Mouse (Mus musculus) stomach, embryonic 16.5 days (tissue): ENCODE results near the gene Wdr47. TPM values are rescaled to one million over a fixed set of nuclear protein-coding genes. Genes with fewer than 3 reads are reported as not detected.
"Not testable (repeated sequence)": the region's sequence is repeated elsewhere in the genome, so short reads cannot be mapped to it uniquely, and the experiment has no call there.

Experiments
- ATAC-seq: fragments of 200-750 bp; cut with Nextera tagmentation; 2 replicates; pipeline ENCODE4 v1.8.0; 2017; ENCODE audit warnings: moderate number of reproducible peaks, moderate TSS enrichment; ENCODE audit not compliant: insufficient read depth, low FRiP score
- H3K27ac ChIP-seq: fragments of 300-500 bp; sonication (generic); 2 replicates; pipeline ENCODE4 v1.5.1; 2014; ENCODE audit warnings: low read length
- H3K27me3 ChIP-seq: fragments of 300-500 bp; sonication (generic); 2 replicates; pipeline ENCODE4 v1.6.1; 2014; ENCODE audit warnings: low read length, control low read depth, mixed read lengths; ENCODE audit not compliant: control insufficient read depth, insufficient read depth
- H3K36me3 ChIP-seq: fragments of 300-500 bp; sonication (generic); 2 replicates; pipeline ENCODE4 v1.6.1; 2014; ENCODE audit warnings: low read length; ENCODE audit not compliant: control insufficient read depth, insufficient read depth
- H3K4me1 ChIP-seq: fragments of 300-500 bp; sonication (generic); 2 replicates; pipeline ENCODE4 v1.6.1; 2014; ENCODE audit warnings: low read length, control low read depth, mixed read lengths; ENCODE audit not compliant: control insufficient read depth, insufficient read depth
- H3K4me2 ChIP-seq: fragments of 300-500 bp; sonication (generic); 2 replicates; pipeline ENCODE4 v1.6.1; 2014; ENCODE audit warnings: low read depth, low read length, mixed read lengths
- H3K4me3 ChIP-seq: fragments of 300-500 bp; sonication (generic); replicated peaks from 2 replicates; pipeline ENCODE4 v1.5.1; 2014; ENCODE audit warnings: mild to moderate bottlenecking, low read length
- H3K9ac ChIP-seq: fragments of 300-500 bp; sonication (generic); 2 replicates; pipeline ENCODE4 v1.6.1; 2014; ENCODE audit warnings: low read length
- H3K9me3 ChIP-seq: fragments of 300-500 bp; sonication (generic); replicated peaks from 2 replicates; pipeline ENCODE4 v1.6.1; 2016; ENCODE audit warnings: low read length, control low read depth; ENCODE audit not compliant: control insufficient read depth
- WGBS: fragments of 180-500 bp; shearing (Covaris S2); extraction: QIAGEN DNeasy Blood & Tissue Kit; methylation state at CpG from one replicate; pipeline ENCODE4 v1.1.7; 2014; 5-methylcytosine and 5-hydroxymethylcytosine counted together
- polyA plus RNA-seq: library from polyadenylated mRNA; unstranded; fragments of >200 nt; fragmentation: Nextera tagmentation; extraction: Ambion mirVana; gene quantifications from 2 replicates; pipeline ENCODE4 v1.2.1, GENCODE M21; 2015

The Wdr47 gene
- polyA plus RNA-seq, 1 experiment from 2014 or later: 14.3 TPM

DNA sequence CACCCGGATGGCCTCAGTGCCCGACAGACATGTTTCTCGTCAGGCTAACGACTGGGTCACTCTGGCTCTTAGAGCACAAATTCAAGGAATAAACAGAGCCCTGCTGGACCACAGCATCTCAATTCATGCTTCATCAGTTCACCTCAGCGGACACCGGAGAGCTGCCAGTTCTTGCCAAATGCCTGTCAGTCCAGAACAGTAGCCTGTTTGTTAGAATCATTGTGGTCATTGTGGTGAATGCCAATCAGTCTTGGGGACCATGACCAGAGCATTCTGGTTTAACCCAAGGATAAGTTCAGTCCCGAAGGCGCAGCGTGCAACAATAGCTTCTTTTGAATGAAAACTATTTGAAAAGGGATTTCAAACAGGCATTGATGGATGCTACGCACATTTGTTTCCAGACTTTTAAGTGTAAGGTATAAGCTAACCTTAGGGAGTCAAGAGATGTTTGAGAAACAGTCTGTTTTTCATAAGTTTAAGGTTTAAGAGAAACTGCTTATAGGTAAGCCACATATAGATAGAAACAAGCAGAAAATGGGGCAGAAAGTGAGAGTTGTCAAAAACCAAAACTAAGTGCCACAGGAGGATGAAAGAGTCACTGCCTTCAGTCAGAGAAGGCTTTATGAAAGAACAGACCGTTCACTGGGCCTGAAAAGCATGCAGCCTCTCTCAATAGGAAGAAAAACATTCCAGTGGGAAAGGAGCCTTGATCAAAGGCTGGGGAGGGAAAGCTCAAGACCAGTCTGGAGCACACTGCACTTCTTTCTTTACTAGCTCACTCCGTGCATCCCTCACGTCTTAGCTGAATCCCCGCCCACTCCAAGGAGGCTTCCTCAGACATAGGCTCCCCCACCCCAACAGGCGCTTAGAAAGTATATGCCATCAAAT, 22.8 kb upstream of the Wdr47 start:
- ATAC-seq: no peak
- 49% methylated on average over 15 of the region's 15 CpGs for WGBS
- Histone ChIP-seq H3K4me2 (no peak overlapping the region), H3K27ac (no peak overlapping the region), H3K27me3 (no peaks in the 10 kb centered on the region), H3K4me1 (peaks cover 6% of the 10 kb centered on the region; the same call in 1 of the 2 replicates), H3K9me3 (no peaks in the 10 kb centered on the region), H3K9ac (no peak overlapping the region), H3K36me3 (no peaks in the 10 kb centered on the region), H3K4me3 (no peak overlapping the region)

DNA sequence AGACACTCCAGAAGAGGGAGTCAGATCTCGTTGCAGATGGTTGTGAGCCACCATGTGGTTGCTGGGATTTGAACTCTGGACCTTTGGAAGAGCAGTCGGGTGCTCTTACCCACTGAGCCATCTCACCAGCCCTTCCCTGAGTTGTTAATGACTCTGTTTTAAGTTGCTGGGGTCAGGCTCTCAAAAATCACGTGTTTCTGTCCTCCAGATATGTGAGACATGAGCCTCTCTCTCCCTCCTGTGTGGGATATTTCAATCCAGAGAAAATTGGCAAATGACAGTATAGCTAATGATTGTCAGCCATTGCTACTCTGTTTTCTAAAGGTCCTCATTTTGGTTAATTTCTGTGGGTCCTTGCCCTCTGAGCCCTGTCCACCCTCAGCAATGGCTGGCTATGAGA, 21.4 kb upstream of the Wdr47 start:
- H3K4me2 ChIP-seq, ATAC-seq: not testable (repeated sequence)
- 53% methylated on average over 2 of the region's 3 CpGs for WGBS

DNA sequence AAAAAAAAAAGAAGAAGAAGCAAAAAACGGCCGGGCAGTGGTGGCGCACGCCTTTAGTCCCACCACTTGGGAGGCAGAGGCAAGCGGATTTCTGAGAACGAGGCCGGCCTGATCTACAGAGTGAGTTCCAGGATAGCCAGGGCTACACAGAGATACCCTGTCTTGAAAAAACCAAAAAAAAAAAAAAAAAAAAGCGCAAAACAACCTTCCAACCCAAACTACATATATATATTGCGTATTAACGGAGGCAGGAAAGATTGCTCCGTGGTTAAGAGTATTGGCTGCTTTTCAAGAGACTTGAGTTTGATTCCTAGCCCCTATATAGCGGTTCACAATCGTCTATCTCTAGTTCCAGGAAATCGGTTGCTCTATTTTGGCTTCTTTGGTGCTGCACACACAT, 20.3 kb upstream of the Wdr47 start:
- H3K36me3 ChIP-seq: no peaks in the 10 kb centered on the region
- no peaks in the 10 kb centered on the region for H3K27me3 ChIP-seq
- ATAC-seq: no peak
- peak overlapping the region; percentile 60 for H3K4me2 ChIP-seq
- WGBS: 86% methylated on average over 14 of the region's 14 CpGs
- H3K4me1 ChIP-seq: peaks cover 9% of the 10 kb centered on the region; the same call in 1 of the 2 replicates
- H3K4me3 ChIP-seq: no peak overlapping the region
- no peaks in the 10 kb centered on the region for H3K9me3 ChIP-seq
- H3K27ac ChIP-seq: no peak overlapping the region
- H3K9ac ChIP-seq: no peak overlapping the region

More for the DNA sequence above, 21.4 kb upstream of the Wdr47 start:
- H3K36me3 ChIP-seq, H3K4me3 ChIP-seq, H3K4me1 ChIP-seq, H3K9me3 ChIP-seq, H3K27me3 ChIP-seq, H3K27ac ChIP-seq, H3K9ac ChIP-seq: not testable (repeated sequence)

DNA sequence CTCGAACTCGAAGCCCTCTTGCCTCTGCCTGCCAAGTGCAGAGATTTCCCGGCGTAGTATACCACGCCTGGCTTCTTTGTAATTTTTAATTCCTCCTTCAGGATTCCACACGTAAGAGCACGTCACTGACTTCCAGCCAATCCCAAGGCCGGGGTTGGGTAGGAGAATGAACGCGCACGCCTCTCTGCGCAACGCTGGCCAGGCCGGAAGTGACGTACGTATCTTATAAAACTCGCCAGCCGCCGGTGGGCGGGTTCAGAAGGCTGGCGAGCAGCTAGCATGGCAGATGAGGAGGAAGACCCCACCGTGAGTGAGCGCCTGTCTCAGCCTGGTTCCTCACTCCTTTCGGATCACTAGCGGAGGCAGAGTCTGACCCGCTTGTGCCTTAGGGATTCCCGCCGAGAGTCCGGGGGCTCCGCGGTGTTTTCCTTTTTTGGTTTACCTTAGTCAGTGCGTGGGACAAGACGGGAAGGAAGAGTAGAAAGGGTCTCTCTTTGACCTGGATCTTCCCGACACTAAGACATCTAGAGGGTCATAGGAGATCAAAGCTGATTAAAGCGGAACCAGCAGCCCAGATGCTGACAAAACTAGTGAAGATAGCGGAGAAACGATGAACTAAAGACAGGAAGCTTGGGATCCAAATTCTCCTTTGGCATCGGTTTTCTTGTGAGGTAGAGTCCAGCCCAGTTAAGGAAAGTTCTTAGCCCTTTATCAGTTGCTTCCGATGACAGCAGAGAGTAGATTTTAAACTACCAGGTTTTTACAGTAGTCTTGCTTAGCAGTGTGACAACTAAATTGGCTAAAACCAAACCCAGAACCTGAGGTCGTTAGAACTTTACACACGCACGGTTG, 19.4 kb upstream of the Wdr47 start, which contains the start of gene Taf13:
Taf13 (plus strand) TSS at position 256 of the 852 bp plus-strand sequence.
- H3K36me3 ChIP-seq: no peaks in the 10 kb centered on the region
- under 1% methylated on average over 42 of the region's 42 CpGs for WGBS
- ATAC-seq: peak; percentile 98
- peak within 1 kb of the TSS; percentile 57 for H3K4me3 ChIP-seq
- peak within 1 kb of the TSS; percentile 16 for H3K27ac ChIP-seq
- no peaks in the 10 kb centered on the region for H3K27me3 ChIP-seq
- H3K9ac ChIP-seq: peak within 1 kb of the TSS; percentile 76
- H3K9me3 ChIP-seq: no peaks in the 10 kb centered on the region
- H3K4me1 ChIP-seq: peaks cover 9% of the 10 kb centered on the region; the same call in 1 of the 2 replicates
- peak within 1 kb of the TSS; percentile 60 for H3K4me2 ChIP-seq

DNA sequence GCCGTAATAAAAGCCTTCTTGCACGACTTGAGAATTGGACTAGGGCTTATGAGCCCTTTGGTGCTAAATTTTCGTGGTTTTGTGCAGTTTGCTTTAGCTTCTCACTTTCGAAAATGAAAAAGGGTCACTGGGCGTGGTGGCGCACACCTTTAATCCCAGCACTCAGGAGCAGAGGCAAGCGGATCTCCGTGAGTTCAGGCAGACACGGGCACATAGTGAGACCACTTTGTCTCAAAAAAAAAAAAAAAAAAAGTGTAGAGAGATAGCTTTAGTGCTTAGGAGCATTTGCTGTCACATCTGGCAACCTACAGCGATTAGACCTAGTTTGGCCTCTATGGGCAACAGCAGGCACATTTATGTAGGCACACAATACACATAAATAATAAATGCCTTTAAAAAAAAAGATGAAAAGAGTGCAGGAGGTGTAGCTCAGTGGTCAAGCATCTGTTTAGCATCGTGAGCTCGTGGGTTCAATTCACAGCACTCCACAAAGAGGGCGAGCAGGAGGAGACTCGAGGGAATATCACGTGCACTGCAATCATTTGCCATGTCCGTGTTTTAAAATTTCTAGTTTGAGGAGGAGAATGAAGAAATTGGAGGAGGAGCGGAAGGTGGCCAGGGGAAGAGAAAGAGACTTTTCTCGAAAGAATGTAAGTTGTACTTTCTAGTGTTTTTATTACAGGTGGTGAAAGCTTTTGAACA, 18.6 kb upstream of the Wdr47 start:
- WGBS: 47% methylated on average over 18 of the region's 18 CpGs
- H3K4me2 ChIP-seq: peak overlapping the region; percentile 60
- H3K4me3 ChIP-seq: peak overlapping the region; percentile 57
- H3K27me3 ChIP-seq: no peaks in the 10 kb centered on the region
- H3K9me3 ChIP-seq: no peaks in the 10 kb centered on the region
- H3K9ac ChIP-seq: peak overlapping the region; percentile 76
- H3K4me1 ChIP-seq: peaks cover 9% of the 10 kb centered on the region; the same call in 1 of the 2 replicates
- H3K36me3 ChIP-seq: no peaks in the 10 kb centered on the region
- 0 out of 2 replicates have a peak overlapping the region, but pooled peaks have one; percentile 16 for H3K27ac ChIP-seq
- ATAC-seq: no peak

DNA sequence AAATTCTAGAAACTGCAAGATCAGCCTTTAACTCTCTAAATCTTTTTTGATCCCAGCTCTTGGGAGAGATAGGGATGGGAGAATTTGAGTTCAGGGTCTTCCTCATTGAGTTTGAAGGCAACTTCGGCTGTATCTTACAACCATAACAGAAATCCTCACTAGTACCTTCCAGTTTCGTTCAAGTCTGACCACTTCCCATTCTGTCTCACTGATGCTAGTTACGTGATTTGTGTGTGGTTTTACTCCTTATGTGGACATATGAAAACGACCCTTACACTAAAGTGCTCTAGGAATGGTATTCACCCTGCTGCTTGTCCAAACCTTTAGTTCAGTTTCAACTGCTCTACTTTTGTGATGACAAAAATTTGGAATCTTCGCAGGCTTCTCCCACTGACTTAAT, 17.1 kb upstream of the Wdr47 start:
- Histone ChIP-seq H3K4me2 (no peak overlapping the region), H3K9ac (no peak overlapping the region), H3K27ac (no peak overlapping the region), H3K4me3 (no peak overlapping the region), H3K9me3 (no peaks in the 10 kb centered on the region), H3K27me3 (no peaks in the 10 kb centered on the region), H3K36me3 (peaks cover 4% of the 10 kb centered on the region), H3K4me1 (peaks cover 9% of the 10 kb centered on the region; the same call in 1 of the 2 replicates)
- no peak for ATAC-seq
- WGBS: 85% methylated on average over 5 of the region's 5 CpGs

DNA sequence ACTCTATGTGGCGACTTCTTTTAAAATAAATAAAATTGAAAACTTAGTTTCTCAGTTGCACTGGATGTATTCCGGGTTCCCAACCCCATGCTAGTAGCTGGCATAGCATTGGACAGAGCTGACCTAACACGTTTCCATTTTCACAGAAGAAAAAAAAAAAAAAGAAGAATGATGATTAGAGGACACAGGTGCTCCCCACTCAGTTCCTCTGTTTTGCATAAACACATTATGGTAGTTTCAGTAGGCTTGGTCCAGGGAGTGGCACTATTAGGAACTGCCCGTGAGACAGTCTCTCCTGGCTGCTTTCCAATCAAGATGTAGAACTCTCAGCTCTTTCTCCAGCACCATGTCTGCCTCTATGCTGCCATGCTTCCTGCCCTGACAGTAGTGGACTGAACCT, 6.5 kb upstream of the Wdr47 start:
- Histone ChIP-seq H3K36me3 (peaks cover 2% of the 10 kb centered on the region; the same call in 1 of the 2 replicates), H3K4me2 (no peak overlapping the region), H3K27ac (no peak overlapping the region; the same call in 1 of the 2 replicates), H3K9ac (no peak overlapping the region), H3K27me3 (no peaks in the 10 kb centered on the region), H3K4me1 (no peaks in the 10 kb centered on the region), H3K4me3 (no peak overlapping the region), H3K9me3 (no peaks in the 10 kb centered on the region)
- WGBS: 71% methylated on average over 4 of the region's 4 CpGs
- no peak for ATAC-seq

DNA sequence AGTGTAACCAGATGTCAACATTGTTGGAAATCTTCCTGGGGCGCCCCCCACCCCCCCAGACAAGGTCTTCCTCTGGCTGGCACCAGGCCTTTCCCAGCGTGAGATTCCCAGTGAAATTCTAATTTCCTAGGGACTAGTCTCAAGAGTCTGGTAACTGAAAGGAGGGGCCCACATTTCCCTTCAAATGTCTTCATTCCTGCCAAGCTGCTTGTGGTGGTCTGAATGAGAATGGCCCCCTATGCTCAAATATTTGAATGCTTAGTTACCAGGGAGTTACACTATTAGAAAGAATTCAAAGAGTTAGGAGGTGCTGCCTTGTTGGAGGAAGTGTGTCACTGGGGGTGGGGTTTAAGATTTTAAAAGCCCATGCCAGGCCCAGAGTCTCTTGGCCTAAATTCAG, 2.6 kb upstream of the Wdr47 start:
- peaks cover 4% of the 10 kb centered on the region for H3K4me1 ChIP-seq
- no peak overlapping the region for H3K4me2 ChIP-seq
- H3K4me3 ChIP-seq: no peak overlapping the region
- no peaks in the 10 kb centered on the region for H3K9me3 ChIP-seq
- H3K36me3 ChIP-seq: no peaks in the 10 kb centered on the region
- H3K27me3 ChIP-seq: no peaks in the 10 kb centered on the region
- no peak overlapping the region for H3K9ac ChIP-seq
- no peak overlapping the region for H3K27ac ChIP-seq
- 44% methylated on average over 2 of the region's 2 CpGs for WGBS
- no peak for ATAC-seq
